Mouse (Mus musculus): Measurements from ENCODE around the gene Kifc3. TPM values are rescaled to one million over a fixed set of nuclear protein-coding genes. Genes with fewer than 3 reads are reported as not detected.
A peak's percentile ranks its signal among the peaks of the same experiment; 100 is the strongest.

The Kifc3 gene
- total and polyA plus RNA-seq, 2 experiments from 2014 or later, result 20.6 to 59.0 TPM

- TF ChIP-seq CTCF (IDR thresholded peaks at IDR 0.05; ENCODE audit: low read depth), result no peak
- TF ChIP-seq EP300 (IDR thresholded peaks at IDR 0.05; ENCODE audit: low read depth), result no peak
- Histone ChIP-seq H3K27ac (ENCODE audit: low read depth) (peak overlapping the region; percentile 86), H3K9ac (replicated peaks; ENCODE audit: low read depth, low read length) (peak overlapping the region; percentile 89), H3K27me3 (ENCODE audit: control insufficient read depth, insufficient read depth, low read length) (0 out of 2 replicates have a peak, but pooled peaks cover 5% of the 10 kb centered on the region), H3K4me3 (ENCODE audit: low read depth, low read length) (peak overlapping the region; percentile 61), H3K36me3 (replicated peaks; ENCODE audit: control insufficient read depth, insufficient read depth, low read length) (peaks cover 4% of the 10 kb centered on the region; the same call in 1 of the 2 replicates), H3K4me2 (ENCODE audit: low read depth, low read length) (peak overlapping the region; percentile 73), H3K9me3 (replicated peaks; ENCODE audit: control insufficient read depth, low read length) (no peaks in the 10 kb centered on the region), H3K4me1 (ENCODE audit: control insufficient read depth, insufficient read depth) (peaks cover 44% of the 10 kb centered on the region)
- WGBS, result 2% methylated on average over 49 of the region's 66 CpGs
- DNase-seq (ENCODE audit: low spot score), result peak; percentile 47
- ATAC-seq (ENCODE audit: insufficient read depth, low read depth), result peak; percentile 59
Measured at GRCm38 (mm10) chr8:95142075-95142831, 60.4 kb downstream of the Kifc3 start.

GRCm38 (mm10) chr8:95141469-95142074 lies 61.0 kb downstream of the Kifc3 start:
- H3K27me3 ChIP-seq (ENCODE audit: control insufficient read depth, insufficient read depth, low read length), result 0 out of 2 replicates have a peak, but pooled peaks cover 5% of the 10 kb centered on the region
- peaks cover 44% of the 10 kb centered on the region for H3K4me1 ChIP-seq (ENCODE audit: control insufficient read depth, insufficient read depth)
- ATAC-seq (ENCODE audit: insufficient read depth, low read depth) (peak; percentile 9), DNase-seq (ENCODE audit: low spot score) (peak; percentile 67)
- peaks cover 10% of the 10 kb centered on the region; the same call in 1 of the 2 replicates for H3K36me3 ChIP-seq (replicated peaks; ENCODE audit: control insufficient read depth, insufficient read depth, low read length)
- H3K27ac ChIP-seq (ENCODE audit: low read depth), result peak overlapping the region; percentile 86
- TF ChIP-seq EP300 (IDR thresholded peaks at IDR 0.05; ENCODE audit: low read depth) (no peak), CTCF (IDR thresholded peaks at IDR 0.05; ENCODE audit: low read depth) (no peak)
- peak overlapping the region; percentile 73 for H3K4me2 ChIP-seq (ENCODE audit: low read depth, low read length)
- peak overlapping the region; percentile 89 for H3K9ac ChIP-seq (replicated peaks; ENCODE audit: low read depth, low read length)
- WGBS, result 1% methylated on average over 6 of the region's 6 CpGs
- H3K9me3 ChIP-seq (replicated peaks; ENCODE audit: control insufficient read depth, low read length), result no peaks in the 10 kb centered on the region
- H3K4me3 ChIP-seq (ENCODE audit: low read depth, low read length), result peak overlapping the region; percentile 61

- H3K4me1 ChIP-seq (ENCODE audit: control insufficient read depth, insufficient read depth), result peaks cover 44% of the 10 kb centered on the region
Measured at GRCm38 (mm10) chr8:95141026-95141425, 61.6 kb downstream of the Kifc3 start.

GRCm38 (mm10) chr8:95140555-95140954 lies 62.1 kb downstream of the Kifc3 start:
- TF ChIP-seq CTCF (IDR thresholded peaks at IDR 0.05; ENCODE audit: low read depth), result no peak
- TF ChIP-seq EP300 (IDR thresholded peaks at IDR 0.05; ENCODE audit: low read depth), result no peak
- H3K27me3 ChIP-seq (ENCODE audit: control insufficient read depth, insufficient read depth, low read length), result 0 out of 2 replicates have a peak, but pooled peaks cover 5% of the 10 kb centered on the region
- peak overlapping the region; percentile 73 for H3K4me2 ChIP-seq (ENCODE audit: low read depth, low read length)
- peak overlapping the region; percentile 7; the same call in 1 of the 2 replicates for H3K4me3 ChIP-seq (ENCODE audit: low read depth, low read length)
- peaks cover 12% of the 10 kb centered on the region; the same call in 1 of the 2 replicates for H3K36me3 ChIP-seq (replicated peaks; ENCODE audit: control insufficient read depth, insufficient read depth, low read length)
- peaks cover 44% of the 10 kb centered on the region for H3K4me1 ChIP-seq (ENCODE audit: control insufficient read depth, insufficient read depth)
- WGBS, result 52% methylated on average over 5 of the region's 5 CpGs
- ATAC-seq (ENCODE audit: insufficient read depth, low read depth), result no peak
- H3K9me3 ChIP-seq (replicated peaks; ENCODE audit: control insufficient read depth, low read length), result no peaks in the 10 kb centered on the region
- no peak overlapping the region for H3K9ac ChIP-seq (replicated peaks; ENCODE audit: low read depth, low read length)
- H3K27ac ChIP-seq (ENCODE audit: low read depth), result peak overlapping the region; percentile 86
- DNase-seq (ENCODE audit: low spot score), result no peak

More at GRCm38 (mm10) chr8:95141026-95141425, 61.6 kb downstream of the Kifc3 start:
- DNase-seq (ENCODE audit: low spot score), result no peak
- TF ChIP-seq EP300 (IDR thresholded peaks at IDR 0.05; ENCODE audit: low read depth), result no peak
- no peak for TF ChIP-seq CTCF (IDR thresholded peaks at IDR 0.05; ENCODE audit: low read depth)
- H3K27me3 ChIP-seq (ENCODE audit: control insufficient read depth, insufficient read depth, low read length), result 0 out of 2 replicates have a peak, but pooled peaks cover 5% of the 10 kb centered on the region
- H3K4me3 ChIP-seq (ENCODE audit: low read depth, low read length), result peak overlapping the region; percentile 61
- peak overlapping the region; percentile 86 for H3K27ac ChIP-seq (ENCODE audit: low read depth)
- H3K9ac ChIP-seq (replicated peaks; ENCODE audit: low read depth, low read length), result 0 out of 2 replicates have a peak overlapping the region, but pooled peaks have one; percentile 21
- H3K4me2 ChIP-seq (ENCODE audit: low read depth, low read length), result peak overlapping the region; percentile 73
- H3K36me3 ChIP-seq (replicated peaks; ENCODE audit: control insufficient read depth, insufficient read depth, low read length), result peaks cover 12% of the 10 kb centered on the region; the same call in 1 of the 2 replicates
- no peak for ATAC-seq (ENCODE audit: insufficient read depth, low read depth)
- WGBS, result 85% methylated on average over 1 of the region's 1 CpGs
- H3K9me3 ChIP-seq (replicated peaks; ENCODE audit: control insufficient read depth, low read length), result no peaks in the 10 kb centered on the region

GRCm38 (mm10) chr8:95139051-95139365 lies 63.6 kb downstream of the Kifc3 start:
- Histone ChIP-seq H3K4me3 (ENCODE audit: low read depth, low read length) (no peak overlapping the region), H3K9me3 (replicated peaks; ENCODE audit: control insufficient read depth, low read length) (no peaks in the 10 kb centered on the region), H3K27ac (ENCODE audit: low read depth) (no peak overlapping the region), H3K9ac (replicated peaks; ENCODE audit: low read depth, low read length) (no peak overlapping the region), H3K36me3 (replicated peaks; ENCODE audit: control insufficient read depth, insufficient read depth, low read length) (peaks cover 22% of the 10 kb centered on the region), H3K4me1 (ENCODE audit: control insufficient read depth, insufficient read depth) (peaks cover 44% of the 10 kb centered on the region), H3K4me2 (ENCODE audit: low read depth, low read length) (no peak overlapping the region), H3K27me3 (ENCODE audit: control insufficient read depth, insufficient read depth, low read length) (0 out of 2 replicates have a peak, but pooled peaks cover 5% of the 10 kb centered on the region)
- WGBS, result 38% methylated on average over 1 of the region's 1 CpGs
- TF ChIP-seq EP300 (IDR thresholded peaks at IDR 0.05; ENCODE audit: low read depth) (no peak), CTCF (IDR thresholded peaks at IDR 0.05; ENCODE audit: low read depth) (no peak)
- DNase-seq (ENCODE audit: low spot score) (no peak), ATAC-seq (ENCODE audit: insufficient read depth, low read depth) (no peak)

All from heart, postnatal 0 days (tissue).